Mouse (Mus musculus) midbrain, postnatal 0 days (tissue): ENCODE measurements at regions not wholly inside any gene's neighbourhood (a gene's known extent, or its start where the extent isn't known, plus 50 kb on each side); places are given as distances from the start of the nearest gene placed in this dataset.

Experiments used
- ATAC-seq: fragments of 200-750 bp; cut with Nextera tagmentation; 2 replicates; pipeline ENCODE4 v1.8.0; 2017; ENCODE audit warnings: moderate number of reproducible peaks, mild to moderate bottlenecking, moderate TSS enrichment, moderate library complexity; ENCODE audit not compliant: low FRiP score
- DNase-seq: peaks from one replicate; pipeline ENCODE4 v3.0.0-alpha.2; 2015; ENCODE audit warnings: low spot score
- H3K27ac ChIP-seq: fragments of 300-500 bp; sonication (generic); 2 replicates; pipeline ENCODE4 v1.5.1; 2014; ENCODE audit warnings: low read depth, mild to moderate bottlenecking, low read length, mixed read lengths
- H3K27me3 ChIP-seq: fragments of 300-500 bp; sonication (generic); 2 replicates; pipeline ENCODE4 v1.6.1; 2014; ENCODE audit warnings: low read length, control low read depth, mixed read lengths; ENCODE audit not compliant: insufficient read depth
- H3K36me3 ChIP-seq: fragments of 300-500 bp; sonication (generic); 2 replicates; pipeline ENCODE4 v1.6.1; 2014; ENCODE audit warnings: low read length, control low read depth, mixed read lengths; ENCODE audit not compliant: insufficient read depth
- H3K4me1 ChIP-seq: fragments of 300-500 bp; sonication (generic); 2 replicates; pipeline ENCODE4 v1.6.1; 2014; ENCODE audit warnings: mild to moderate bottlenecking, control low read depth, antibody characterized with exemption, low read length, mixed read lengths; ENCODE audit not compliant: insufficient read depth
- H3K4me2 ChIP-seq: fragments of 300-500 bp; sonication (generic); 2 replicates; pipeline ENCODE4 v1.6.1; 2014; ENCODE audit warnings: low read depth, mild to moderate bottlenecking, low read length, mixed read lengths; ENCODE audit not compliant: poor library complexity, severe bottlenecking
- H3K4me3 ChIP-seq: fragments of 300-500 bp; sonication (generic); 2 replicates; pipeline ENCODE4 v1.5.1; 2014; ENCODE audit warnings: low read depth, mild to moderate bottlenecking, low read length, moderate library complexity
- H3K9ac ChIP-seq: fragments of 300-500 bp; sonication (generic); replicated peaks from 2 replicates; pipeline ENCODE4 v1.6.1; 2014; ENCODE audit warnings: mild to moderate bottlenecking, low read length, moderate library complexity, mixed read lengths; ENCODE audit not compliant: poor library complexity, severe bottlenecking
- H3K9me3 ChIP-seq: fragments of 300-500 bp; sonication (generic); 2 replicates; pipeline ENCODE4 v1.6.1; 2016; ENCODE audit warnings: low read length, control low read depth
- CTCF ChIP-seq: IDR thresholded peaks from 2 replicates; pipeline ENCODE4 v1.5.1; 2016; ENCODE audit warnings: antibody characterized with exemption, mild to moderate bottlenecking
- WGBS: fragments of 180-500 bp; shearing (Covaris S2); extraction: QIAGEN DNeasy Blood & Tissue Kit; methylation state at CpG from one replicate; pipeline ENCODE4 v1.1.7; 2014; 5-methylcytosine and 5-hydroxymethylcytosine counted together

GRCm38 (mm10) chr2:46464913-46465312 is 1347.7 kb upstream of the Zeb2 start:
- H3K9ac ChIP-seq: no peak overlapping the region
- H3K9me3 ChIP-seq: no peaks in the 10 kb centered on the region
- no peaks in the 10 kb centered on the region for H3K4me1 ChIP-seq
- TF ChIP-seq CTCF: no peak
- H3K27me3 ChIP-seq: no peaks in the 10 kb centered on the region
- no peak for DNase-seq
- H3K27ac ChIP-seq: no peak overlapping the region
- H3K36me3 ChIP-seq: no peaks in the 10 kb centered on the region
- WGBS: 78% methylated on average over 1 of the region's 1 CpGs
- ATAC-seq: no peak
- no peak overlapping the region for H3K4me3 ChIP-seq
- H3K4me2 ChIP-seq: no peak overlapping the region

DNA sequence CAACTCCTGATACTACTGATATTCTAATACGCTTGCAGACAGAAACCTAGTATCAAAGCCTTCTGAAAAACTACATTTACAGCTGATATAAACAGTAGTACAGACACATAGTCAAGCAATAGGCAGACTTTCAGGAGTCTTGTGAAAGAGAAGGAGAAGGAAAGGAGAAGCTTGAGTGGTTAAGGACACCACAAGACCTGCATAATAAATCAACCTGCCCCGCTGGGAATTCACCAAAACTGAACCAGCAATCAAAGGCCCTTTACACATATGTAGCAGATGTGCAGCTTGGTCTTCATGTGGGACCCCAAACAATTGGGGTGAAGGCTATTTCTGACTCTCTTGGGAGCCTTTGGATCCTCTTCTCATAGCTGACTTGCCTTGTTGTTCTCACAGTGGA is 1345.5 kb upstream of the Zeb2 start:
- H3K27ac ChIP-seq: no peak overlapping the region
- H3K27me3 ChIP-seq: no peaks in the 10 kb centered on the region
- no peaks in the 10 kb centered on the region for H3K36me3 ChIP-seq
- ATAC-seq: no peak
- no peaks in the 10 kb centered on the region for H3K9me3 ChIP-seq
- no peak overlapping the region for H3K4me2 ChIP-seq
- TF ChIP-seq CTCF: no peak
- no peaks in the 10 kb centered on the region for H3K4me1 ChIP-seq
- no peak for DNase-seq
- H3K9ac ChIP-seq: no peak overlapping the region
- no peak overlapping the region for H3K4me3 ChIP-seq
- WGBS: 94% methylated on average over 2 of the region's 2 CpGs

DNA sequence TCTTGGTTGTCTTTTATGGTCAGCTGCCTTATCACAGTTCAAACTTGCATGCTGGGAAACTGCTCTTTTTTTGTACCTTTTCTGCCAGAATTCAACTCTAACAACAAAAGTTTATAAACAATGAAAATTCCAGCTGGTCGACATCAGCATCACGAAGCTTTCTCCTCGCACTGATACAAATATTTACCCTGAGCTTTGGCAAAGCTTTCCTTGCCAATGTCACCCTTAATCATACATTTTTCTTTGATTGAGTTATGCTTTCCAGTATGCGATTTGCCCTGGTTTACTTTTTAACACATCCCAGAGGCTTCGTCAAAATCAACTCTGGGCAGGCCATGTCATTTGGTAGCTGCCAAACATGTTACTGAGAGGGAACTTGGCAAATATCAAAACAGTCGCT is 1333.5 kb upstream of the Zeb2 start:
- H3K4me1 ChIP-seq: no peaks in the 10 kb centered on the region
- no peak for ATAC-seq
- no peaks in the 10 kb centered on the region for H3K36me3 ChIP-seq
- no peaks in the 10 kb centered on the region for H3K9me3 ChIP-seq
- WGBS: 81% methylated on average over 6 of the region's 6 CpGs
- DNase-seq: no peak
- H3K9ac ChIP-seq: no peak overlapping the region
- no peak overlapping the region for H3K4me3 ChIP-seq
- TF ChIP-seq CTCF: no peak
- no peaks in the 10 kb centered on the region for H3K27me3 ChIP-seq
- H3K4me2 ChIP-seq: no peak overlapping the region
- H3K27ac ChIP-seq: no peak overlapping the region

- Histone ChIP-seq H3K9ac (no peak overlapping the region), H3K36me3 (no peaks in the 10 kb centered on the region), H3K4me1 (no peaks in the 10 kb centered on the region), H3K4me2 (no peak overlapping the region), H3K4me3 (no peak overlapping the region), H3K27ac (no peak overlapping the region), H3K27me3 (no peaks in the 10 kb centered on the region), H3K9me3 (no peaks in the 10 kb centered on the region)
- no peak for DNase-seq
- 82% methylated on average over 3 of the region's 3 CpGs for WGBS
- no peak for TF ChIP-seq CTCF
- ATAC-seq: no peak
Measured at GRCm38 (mm10) chr2:46445306-46445705, 1328.1 kb upstream of the Zeb2 start.

DNA sequence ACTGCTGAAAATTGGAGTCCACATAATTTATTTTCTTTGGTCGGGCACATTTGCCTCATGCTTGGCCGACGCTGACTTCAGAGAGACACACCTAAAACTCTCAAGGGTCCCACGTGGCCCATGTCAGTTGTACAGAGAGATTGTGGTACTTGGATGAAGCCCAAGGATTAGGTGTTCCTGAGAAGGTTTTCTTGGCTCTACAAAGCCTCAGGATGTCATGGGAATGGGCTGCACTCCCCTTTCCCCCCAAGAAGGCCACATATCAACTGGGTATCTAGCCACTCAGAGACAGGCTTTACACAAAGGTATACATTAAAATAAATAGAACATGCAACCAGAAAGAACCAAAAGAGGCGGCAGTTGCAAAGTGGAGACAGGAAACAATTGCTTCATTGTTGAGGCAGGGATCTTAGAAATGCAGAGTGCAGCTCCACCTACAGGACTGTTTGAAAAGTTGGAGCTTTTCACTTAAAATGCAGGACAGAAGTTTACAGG is 1326.5 kb upstream of the Zeb2 start:
- DNase-seq: peak; percentile 80
- Histone ChIP-seq H3K4me1 (no peaks in the 10 kb centered on the region), H3K9me3 (no peaks in the 10 kb centered on the region), H3K9ac (no peak overlapping the region; the same call in 1 of the 2 replicates), H3K4me3 (no peak overlapping the region), H3K36me3 (no peaks in the 10 kb centered on the region), H3K27ac (no peak overlapping the region), H3K27me3 (no peaks in the 10 kb centered on the region), H3K4me2 (peak overlapping the region; percentile 33; the same call in 1 of the 2 replicates)
- peak; percentile 88 for TF ChIP-seq CTCF
- WGBS: 23% methylated on average over 5 of the region's 5 CpGs
- peak; percentile 49; the same call in 1 of the 2 replicates for ATAC-seq

DNA sequence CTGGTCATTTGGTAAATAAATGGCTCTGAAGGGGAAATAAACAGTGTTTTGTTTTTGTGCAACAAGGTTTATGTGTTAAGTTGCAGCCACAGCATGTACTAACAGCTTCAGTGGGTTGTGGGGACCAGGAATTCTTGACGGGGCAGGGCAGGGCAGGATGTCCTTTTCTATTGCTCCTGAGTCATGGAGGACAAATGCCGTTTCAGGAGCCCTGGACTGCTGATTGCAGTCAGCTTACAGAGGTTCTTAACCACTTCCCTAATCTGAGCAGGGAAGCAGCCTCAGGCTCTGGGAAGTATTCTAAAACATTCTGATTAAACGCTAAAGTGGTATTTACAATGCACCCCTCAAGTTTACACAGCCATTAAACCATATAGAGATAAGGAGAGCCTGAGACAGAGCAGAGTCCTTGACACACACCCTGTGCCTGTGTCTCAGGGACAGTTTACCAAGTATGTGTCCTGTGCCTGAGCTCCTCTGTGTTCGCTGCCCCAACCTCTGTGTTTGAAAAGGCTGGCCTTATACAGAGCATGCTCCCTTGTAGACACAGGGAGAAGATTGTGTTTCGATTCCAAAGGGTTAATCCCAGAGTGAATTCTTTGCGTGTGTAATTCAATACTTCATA is 1326.0 kb upstream of the Zeb2 start:
- Histone ChIP-seq H3K9me3 (no peaks in the 10 kb centered on the region), H3K9ac (no peak overlapping the region; the same call in 1 of the 2 replicates), H3K27ac (no peak overlapping the region), H3K27me3 (no peaks in the 10 kb centered on the region), H3K4me1 (no peaks in the 10 kb centered on the region), H3K4me2 (no peak overlapping the region), H3K4me3 (no peak overlapping the region), H3K36me3 (no peaks in the 10 kb centered on the region)
- WGBS: 44% methylated on average over 6 of the region's 6 CpGs
- TF ChIP-seq CTCF: no peak
- DNase-seq: no peak
- ATAC-seq: peak; percentile 13; the same call in 1 of the 2 replicates
